Mouse (Mus musculus): ENCODE measurements around the gene Olfr620. TPM values are rescaled to one million over a fixed set of nuclear protein-coding genes. Genes with fewer than 3 reads are reported as not detected.

The Olfr620 gene
- not detected in 2 replicates for polyA plus RNA-seq (2011; ENCODE audit: insufficient read depth, insufficient read length, low read depth, missing spikeins)

GRCm38 (mm10) chr7:103612434-103612833 lies at the start of gene Olfr620:
Olfr620 (minus strand) TSS chr7:103612534.
- Histone ChIP-seq H3K36me3 (ENCODE audit: control insufficient read depth, insufficient read depth, low read length, poor library complexity, severe bottlenecking) (no peaks in the 10 kb centered on the region), H3K9me3 (replicated peaks; ENCODE audit: control insufficient read depth, insufficient read depth, low read length, poor library complexity, severe bottlenecking) (peaks cover 5% of the 10 kb centered on the region), H3K9ac (ENCODE audit: low read depth, poor library complexity, severe bottlenecking) (no peak within 1 kb of the TSS), H3K4me3 (ENCODE audit: low read depth, low read length) (no peak within 1 kb of the TSS), H3K4me1 (ENCODE audit: control insufficient read depth, insufficient read depth, low read length) (no peaks in the 10 kb centered on the region), H3K27me3 (ENCODE audit: control insufficient read depth, insufficient read depth, low read length, poor library complexity, severe bottlenecking) (no peaks in the 10 kb centered on the region), H3K27ac (ENCODE audit: insufficient read depth, low read length) (no peak within 1 kb of the TSS)
- no peak for TF ChIP-seq POLR2A (IDR thresholded peaks at IDR 0.05; ENCODE audit: insufficient read depth, low read length)
- TF ChIP-seq CTCF (IDR thresholded peaks at IDR 0.05; ENCODE audit: low read depth, low read length), result no peak
- TF ChIP-seq EP300 (IDR thresholded peaks at IDR 0.05; ENCODE audit: insufficient read depth, low read depth, low read length), result no peak

GRCm38 (mm10) chr7:103644070-103644469 lies 31.7 kb upstream of the Olfr620 start:
- Histone ChIP-seq H3K27ac (ENCODE audit: insufficient read depth, low read length) (no peak overlapping the region), H3K9ac (ENCODE audit: low read depth, poor library complexity, severe bottlenecking) (no peak overlapping the region), H3K4me1 (ENCODE audit: control insufficient read depth, insufficient read depth, low read length) (no peaks in the 10 kb centered on the region), H3K27me3 (ENCODE audit: control insufficient read depth, insufficient read depth, low read length, poor library complexity, severe bottlenecking) (no peaks in the 10 kb centered on the region), H3K36me3 (ENCODE audit: control insufficient read depth, insufficient read depth, low read length, poor library complexity, severe bottlenecking) (no peaks in the 10 kb centered on the region), H3K9me3 (replicated peaks; ENCODE audit: control insufficient read depth, insufficient read depth, low read length, poor library complexity, severe bottlenecking) (no peaks in the 10 kb centered on the region), H3K4me3 (ENCODE audit: low read depth, low read length) (no peak overlapping the region)
- no peak for TF ChIP-seq EP300 (IDR thresholded peaks at IDR 0.05; ENCODE audit: insufficient read depth, low read depth, low read length)
- TF ChIP-seq POLR2A (IDR thresholded peaks at IDR 0.05; ENCODE audit: insufficient read depth, low read length), result no peak
- no peak for TF ChIP-seq CTCF (IDR thresholded peaks at IDR 0.05; ENCODE audit: low read depth, low read length)

GRCm38 (mm10) chr7:103642602-103643001 lies 30.3 kb upstream of the Olfr620 start, which contains the start of gene Olfr622:
Olfr622 (minus strand) TSS chr7:103642702.
- no peak within 1 kb of the TSS for H3K9ac ChIP-seq (ENCODE audit: low read depth, poor library complexity, severe bottlenecking)
- no peak within 1 kb of the TSS for H3K27ac ChIP-seq (ENCODE audit: insufficient read depth, low read length)
- TF ChIP-seq POLR2A (IDR thresholded peaks at IDR 0.05; ENCODE audit: insufficient read depth, low read length) (no peak), CTCF (IDR thresholded peaks at IDR 0.05; ENCODE audit: low read depth, low read length) (no peak), EP300 (IDR thresholded peaks at IDR 0.05; ENCODE audit: insufficient read depth, low read depth, low read length) (no peak)
- no peaks in the 10 kb centered on the region for H3K36me3 ChIP-seq (ENCODE audit: control insufficient read depth, insufficient read depth, low read length, poor library complexity, severe bottlenecking)
- H3K4me1 ChIP-seq (ENCODE audit: control insufficient read depth, insufficient read depth, low read length), result no peaks in the 10 kb centered on the region
- H3K4me3 ChIP-seq (ENCODE audit: low read depth, low read length), result no peak within 1 kb of the TSS
- H3K27me3 ChIP-seq (ENCODE audit: control insufficient read depth, insufficient read depth, low read length, poor library complexity, severe bottlenecking), result no peaks in the 10 kb centered on the region
- no peaks in the 10 kb centered on the region for H3K9me3 ChIP-seq (replicated peaks; ENCODE audit: control insufficient read depth, insufficient read depth, low read length, poor library complexity, severe bottlenecking)

- H3K27ac ChIP-seq (ENCODE audit: insufficient read depth, low read length), result no peak overlapping the region
- H3K4me3 ChIP-seq (ENCODE audit: low read depth, low read length), result no peak overlapping the region
- no peak for TF ChIP-seq CTCF (IDR thresholded peaks at IDR 0.05; ENCODE audit: low read depth, low read length)
- no peak for TF ChIP-seq POLR2A (IDR thresholded peaks at IDR 0.05; ENCODE audit: insufficient read depth, low read length)
- no peak for TF ChIP-seq EP300 (IDR thresholded peaks at IDR 0.05; ENCODE audit: insufficient read depth, low read depth, low read length)
- H3K36me3 ChIP-seq (ENCODE audit: control insufficient read depth, insufficient read depth, low read length, poor library complexity, severe bottlenecking), result no peaks in the 10 kb centered on the region
- H3K27me3 ChIP-seq (ENCODE audit: control insufficient read depth, insufficient read depth, low read length, poor library complexity, severe bottlenecking), result no peaks in the 10 kb centered on the region
- H3K9me3 ChIP-seq (replicated peaks; ENCODE audit: control insufficient read depth, insufficient read depth, low read length, poor library complexity, severe bottlenecking), result no peaks in the 10 kb centered on the region
- H3K4me1 ChIP-seq (ENCODE audit: control insufficient read depth, insufficient read depth, low read length), result no peaks in the 10 kb centered on the region
- no peak overlapping the region for H3K9ac ChIP-seq (ENCODE audit: low read depth, poor library complexity, severe bottlenecking)
These were observed 24.5 kb upstream of the Olfr620 start for GRCm38 (mm10) chr7:103636795-103637194.

- no peaks in the 10 kb centered on the region for H3K9me3 ChIP-seq (replicated peaks; ENCODE audit: control insufficient read depth, insufficient read depth, low read length, poor library complexity, severe bottlenecking)
- no peak for TF ChIP-seq EP300 (IDR thresholded peaks at IDR 0.05; ENCODE audit: insufficient read depth, low read depth, low read length)
- TF ChIP-seq CTCF (IDR thresholded peaks at IDR 0.05; ENCODE audit: low read depth, low read length), result no peak
- TF ChIP-seq POLR2A (IDR thresholded peaks at IDR 0.05; ENCODE audit: insufficient read depth, low read length), result no peak
These were observed 4.9 kb downstream of the Olfr620 start for GRCm38 (mm10) chr7:103607425-103607824.

DNA sequence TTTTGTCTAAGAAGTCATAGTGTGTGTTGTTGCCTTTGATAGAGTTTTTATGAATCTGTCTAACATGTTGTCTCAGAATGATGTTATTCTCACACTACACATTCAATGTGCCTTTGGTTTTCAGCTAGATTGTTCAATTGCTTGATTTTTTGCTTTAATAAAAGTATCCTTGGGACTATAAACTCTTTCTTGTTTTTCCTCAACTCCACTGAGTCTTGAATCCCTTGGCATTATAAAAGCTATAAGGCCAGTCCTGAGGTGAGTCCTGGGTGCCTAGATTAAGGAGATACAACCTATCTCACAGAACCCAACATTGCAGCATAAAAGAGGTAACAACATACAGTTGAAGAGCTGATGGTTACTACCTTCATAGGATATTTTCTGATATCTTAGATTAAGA lies 12.1 kb downstream of the Olfr620 start, which contains the start of gene Olfr619:
Gene Olfr619 (plus strand): TSS at position 301 of the 400 bp plus-strand sequence.
- no peak within 1 kb of the TSS for H3K27ac ChIP-seq (ENCODE audit: insufficient read depth, low read length)
- H3K9ac ChIP-seq (ENCODE audit: low read depth, poor library complexity, severe bottlenecking), result no peak within 1 kb of the TSS
- H3K4me1 ChIP-seq (ENCODE audit: control insufficient read depth, insufficient read depth, low read length), result no peaks in the 10 kb centered on the region
- no peaks in the 10 kb centered on the region for H3K36me3 ChIP-seq (ENCODE audit: control insufficient read depth, insufficient read depth, low read length, poor library complexity, severe bottlenecking)
- no peaks in the 10 kb centered on the region for H3K9me3 ChIP-seq (replicated peaks; ENCODE audit: control insufficient read depth, insufficient read depth, low read length, poor library complexity, severe bottlenecking)
- H3K4me3 ChIP-seq (ENCODE audit: low read depth, low read length), result no peak within 1 kb of the TSS
- H3K27me3 ChIP-seq (ENCODE audit: control insufficient read depth, insufficient read depth, low read length, poor library complexity, severe bottlenecking), result no peaks in the 10 kb centered on the region
- no peak for TF ChIP-seq EP300 (IDR thresholded peaks at IDR 0.05; ENCODE audit: insufficient read depth, low read depth, low read length)
- no peak for TF ChIP-seq POLR2A (IDR thresholded peaks at IDR 0.05; ENCODE audit: insufficient read depth, low read length)
- TF ChIP-seq CTCF (IDR thresholded peaks at IDR 0.05; ENCODE audit: low read depth, low read length), result no peak

More at GRCm38 (mm10) chr7:103607425-103607824, 4.9 kb downstream of the Olfr620 start:
- no peak overlapping the region for H3K27ac ChIP-seq (ENCODE audit: insufficient read depth, low read length)
- no peak overlapping the region for H3K4me3 ChIP-seq (ENCODE audit: low read depth, low read length)
- H3K9ac ChIP-seq (ENCODE audit: low read depth, poor library complexity, severe bottlenecking), result no peak overlapping the region
- H3K4me1 ChIP-seq (ENCODE audit: control insufficient read depth, insufficient read depth, low read length), result no peaks in the 10 kb centered on the region
- no peaks in the 10 kb centered on the region for H3K27me3 ChIP-seq (ENCODE audit: control insufficient read depth, insufficient read depth, low read length, poor library complexity, severe bottlenecking)
- H3K36me3 ChIP-seq (ENCODE audit: control insufficient read depth, insufficient read depth, low read length, poor library complexity, severe bottlenecking), result no peaks in the 10 kb centered on the region

Measured in ES-Bruce4 (cell line).